ENCODE assay signal across 37 mouse cellular contexts in genomic region chr1:172614654-172615053, GRCm38 (mm10). TPM values are rescaled to one million over a fixed set of nuclear protein-coding genes. Genes with fewer than 3 reads are reported as not detected.
"Had no signal": no experiment of that assay in that cellular context is flagged by ENCODE, and none has a peak within 500 bp of the region (broad histone marks: within the 10 kb centered on the region; RNA-seq: fewer than 3 reads in every experiment).

No protein-coding gene starts in this region.

- H3K9me3 ChIP-seq: heart, embryonic 13.5 days; heart, embryonic 15.5 days; hindbrain, embryonic 13.5 days; hindbrain, embryonic 15.5 days; limb, embryonic 12.5 days; liver, embryonic 13.5 days; liver, embryonic 15.5 days had no signal

- H3K4me2 ChIP-seq: heart, embryonic 11.5 days; heart, embryonic 13.5 days; heart, embryonic 15.5 days; hindbrain, embryonic 13.5 days; hindbrain, embryonic 15.5 days; limb, embryonic 12.5 days; liver, embryonic 11.5 days; liver, embryonic 13.5 days; liver, embryonic 15.5 days had no signal

- H3K36me3 ChIP-seq: heart, embryonic 13.5 days; heart, embryonic 15.5 days; hindbrain, embryonic 13.5 days; hindbrain, embryonic 15.5 days; limb, embryonic 12.5 days; liver, embryonic 13.5 days; liver, embryonic 15.5 days had no signal

- H3K27me3 ChIP-seq: hindbrain, embryonic 13.5 days; hindbrain, embryonic 15.5 days; limb, embryonic 12.5 days had no signal

- H3K4me1 ChIP-seq: liver, embryonic 13.5 days; liver, embryonic 15.5 days had no signal

- DNase-seq: gastrocnemius, adult 2 months; gastrocnemius, postnatal 14 days; gastrocnemius, postnatal 36 days; heart, adult 18-20 months; heart, postnatal 14 days; heart, postnatal 36 days; kidney, adult 11 months; kidney, adult 8-10 months; kidney, postnatal 36 days; layer of hippocampus, adult 9-11 months; layer of hippocampus, postnatal 36 days; left cerebral cortex, postnatal 4 days; liver; liver, embryonic 13.5 days; liver, postnatal 0 days had no signal

- H3K27ac ChIP-seq: gastrocnemius, adult 2 months; heart, embryonic 13.5 days; heart, embryonic 15.5 days; hindbrain, embryonic 13.5 days; hindbrain, embryonic 15.5 days; hindbrain, postnatal 0 days; limb, embryonic 12.5 days; liver, embryonic 13.5 days; liver, embryonic 15.5 days had no signal

- H3K4me3 ChIP-seq: gastrocnemius, adult 2 months; heart, embryonic 13.5 days; heart, embryonic 15.5 days; hindbrain, embryonic 13.5 days; hindbrain, embryonic 15.5 days; limb, embryonic 12.5 days; liver, embryonic 13.5 days; liver, embryonic 15.5 days had no signal

- ATAC-seq: hindbrain, postnatal 0 days; intestine, embryonic 16.5 days; liver, postnatal 0 days had no signal

- H3K9ac ChIP-seq: heart, embryonic 13.5 days; heart, embryonic 15.5 days; hindbrain, embryonic 13.5 days; hindbrain, embryonic 15.5 days; limb, embryonic 12.5 days; liver, embryonic 13.5 days; liver, embryonic 15.5 days; liver, postnatal 0 days had no signal

RNA-seq across cellular contexts. Expression of gene Fcrl6, which starts 12.3 kb away (rescaled TPM):
- total RNA-seq: gastrocnemius, adult 2 months; gastrocnemius, postnatal 14 days; gastrocnemius, postnatal 36 days; heart, adult 18-20 months; heart, adult 8-10 months; heart, postnatal 14 days; heart, postnatal 36 days; hematopoietic stem cell, adult 5-6 weeks; hindbrain, postnatal 0 days; layer of hippocampus, adult 18-20 months; layer of hippocampus, postnatal 14 days; layer of hippocampus, postnatal 36 days; left cerebral cortex, adult 18-20 months; left cerebral cortex, adult 8-10 months; left cerebral cortex, postnatal 10 days; left cerebral cortex, postnatal 25 days; left cerebral cortex, postnatal 4 days had no signal
- polyA plus RNA-seq: heart, embryonic 11.5 days; heart, embryonic 13.5 days; heart, embryonic 15.5 days; heart, postnatal 0 days; hindbrain, embryonic 13.5 days; hindbrain, postnatal 0 days; intestine, embryonic 14.5 days; intestine, embryonic 16.5 days; large intestine, adult 2 months; liver, embryonic 13.5 days; liver, embryonic 15.5 days had no signal

RNA-seq across cellular contexts. Expression of gene Slamf8, which starts 24.3 kb away (rescaled TPM):
- total RNA-seq: gastrocnemius, postnatal 14 days; gastrocnemius, postnatal 36 days; hindbrain, postnatal 0 days; layer of hippocampus, adult 18-20 months; layer of hippocampus, postnatal 14 days; layer of hippocampus, postnatal 36 days; left cerebral cortex, adult 18-20 months; left cerebral cortex, postnatal 10 days; left cerebral cortex, postnatal 25 days; left cerebral cortex, postnatal 4 days had no signal
- polyA plus RNA-seq: heart, embryonic 11.5 days; heart, embryonic 13.5 days; heart, embryonic 15.5 days; heart, postnatal 0 days; hindbrain, embryonic 11.5 days; hindbrain, embryonic 13.5 days; hindbrain, embryonic 15.5 days; hindbrain, postnatal 0 days; limb, embryonic 12.5 days; liver, embryonic 11.5 days had no signal

RNA-seq across cellular contexts. Expression of gene Vsig8, which starts 58.9 kb away (rescaled TPM):
- total RNA-seq: gastrocnemius, adult 2 months; gastrocnemius, postnatal 14 days; gastrocnemius, postnatal 36 days; heart, adult 18-20 months; heart, adult 8-10 months; heart, postnatal 36 days; hematopoietic stem cell, adult 5-6 weeks; left cerebral cortex, postnatal 4 days had no signal
- polyA plus RNA-seq: heart, embryonic 11.5 days; hindbrain, embryonic 11.5 days; limb, embryonic 12.5 days; liver, embryonic 11.5 days; liver, embryonic 13.5 days; liver, embryonic 15.5 days; liver, postnatal 0 days had no signal
